Mouse (Mus musculus): ENCODE measurements around the gene Rab6b. TPM values are rescaled to one million over a fixed set of nuclear protein-coding genes. Genes with fewer than 3 reads are reported as not detected.

Rab6b gene
- polyA plus RNA-seq, 1 experiment from 2014 or later, result 2.5 TPM

GRCm38 (mm10) chr9:103118651-103119275, 7.2 kb downstream of the Rab6b start:
- Histone ChIP-seq H3K4me2 (no peak overlapping the region), H3K9ac (no peak overlapping the region), H3K27me3 (replicated peaks) (peaks cover 38% of the 10 kb centered on the region), H3K4me1 (no peaks in the 10 kb centered on the region), H3K27ac (replicated peaks) (no peak overlapping the region), H3K9me3 (no peaks in the 10 kb centered on the region), H3K4me3 (no peak overlapping the region), H3K36me3 (no peaks in the 10 kb centered on the region)
- 83% methylated on average over 5 of the region's 5 CpGs for WGBS
- ATAC-seq (ENCODE audit: extremely low read depth, insufficient number of reproducible peaks, low FRiP score, low TSS enrichment), result no peak

DNA sequence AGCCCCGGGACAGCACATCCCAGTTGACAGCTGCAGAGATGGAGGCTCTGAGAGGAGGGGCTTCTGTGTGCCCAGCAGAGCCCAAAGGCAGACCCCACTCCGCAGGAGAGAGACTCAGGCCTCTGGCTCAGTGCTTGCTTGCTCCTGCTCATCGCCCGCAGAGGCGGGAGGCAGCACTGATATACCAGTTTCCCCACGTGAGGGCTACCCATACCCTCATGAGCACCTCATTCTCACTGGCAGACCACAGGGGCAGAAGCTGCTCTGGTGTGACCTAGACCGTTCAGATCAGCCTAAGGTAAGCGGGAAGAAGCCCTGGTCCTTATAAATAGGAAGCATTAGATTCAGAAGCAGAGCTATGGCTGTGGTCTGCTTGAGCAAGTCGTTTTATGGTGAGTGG, 8.2 kb downstream of the Rab6b start:
- H3K27ac ChIP-seq (replicated peaks), result no peak overlapping the region
- H3K36me3 ChIP-seq, result no peaks in the 10 kb centered on the region
- no peak for ATAC-seq (ENCODE audit: extremely low read depth, insufficient number of reproducible peaks, low FRiP score, low TSS enrichment)
- no peaks in the 10 kb centered on the region for H3K4me1 ChIP-seq
- H3K9me3 ChIP-seq, result no peaks in the 10 kb centered on the region
- H3K4me2 ChIP-seq, result no peak overlapping the region
- H3K4me3 ChIP-seq, result no peak overlapping the region
- H3K27me3 ChIP-seq (replicated peaks), result peaks cover 27% of the 10 kb centered on the region
- no peak overlapping the region for H3K9ac ChIP-seq
- WGBS, result 81% methylated on average over 9 of the region's 9 CpGs

DNA sequence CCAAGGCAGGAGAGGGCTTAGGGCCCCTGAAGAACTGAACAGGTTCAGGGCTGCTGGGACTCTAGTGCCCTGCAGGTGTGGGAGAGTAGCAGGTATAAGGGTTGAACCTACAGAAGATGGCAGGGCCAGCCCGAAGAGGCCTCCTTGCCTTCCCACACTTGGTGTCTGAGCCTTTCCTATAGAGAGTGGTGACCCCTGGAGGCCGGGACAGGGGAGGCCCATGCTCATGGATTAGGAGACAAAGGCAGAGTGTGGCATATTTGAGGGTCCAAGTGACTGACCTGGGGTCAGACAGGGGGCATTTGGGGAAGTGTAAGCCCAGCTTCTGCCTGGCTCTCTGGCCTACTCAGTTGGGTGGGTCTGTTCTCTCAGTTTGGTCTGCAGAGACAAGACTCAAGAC, 8.6 kb downstream of the Rab6b start:
- no peak overlapping the region for H3K9ac ChIP-seq
- no peak for ATAC-seq (ENCODE audit: extremely low read depth, insufficient number of reproducible peaks, low FRiP score, low TSS enrichment)

GRCm38 (mm10) chr9:103121546-103121945, 10.0 kb downstream of the Rab6b start:
- Histone ChIP-seq H3K4me2 (no peak overlapping the region), H3K27ac (replicated peaks) (no peak overlapping the region), H3K36me3 (no peaks in the 10 kb centered on the region), H3K27me3 (replicated peaks) (peaks cover 13% of the 10 kb centered on the region; the same call in 1 of the 2 replicates), H3K9me3 (no peaks in the 10 kb centered on the region), H3K4me1 (no peaks in the 10 kb centered on the region), H3K9ac (no peak overlapping the region), H3K4me3 (no peak overlapping the region)
- 73% methylated on average over 7 of the region's 7 CpGs for WGBS
- no peak for ATAC-seq (ENCODE audit: extremely low read depth, insufficient number of reproducible peaks, low FRiP score, low TSS enrichment)

More for the DNA sequence above, 8.6 kb downstream of the Rab6b start:
- Histone ChIP-seq H3K9me3 (no peaks in the 10 kb centered on the region), H3K36me3 (no peaks in the 10 kb centered on the region), H3K4me3 (no peak overlapping the region), H3K27me3 (replicated peaks) (peaks cover 23% of the 10 kb centered on the region), H3K4me2 (no peak overlapping the region), H3K4me1 (no peaks in the 10 kb centered on the region), H3K27ac (replicated peaks) (no peak overlapping the region)
- 50% methylated on average over 2 of the region's 2 CpGs for WGBS

- no peaks in the 10 kb centered on the region for H3K27me3 ChIP-seq (replicated peaks)
- no peaks in the 10 kb centered on the region for H3K9me3 ChIP-seq
- H3K4me2 ChIP-seq, result no peak overlapping the region
- H3K4me1 ChIP-seq, result no peaks in the 10 kb centered on the region
- H3K9ac ChIP-seq, result no peak overlapping the region
- H3K36me3 ChIP-seq, result no peaks in the 10 kb centered on the region
- WGBS, result 87% methylated on average over 4 of the region's 4 CpGs
- no peak for ATAC-seq (ENCODE audit: extremely low read depth, insufficient number of reproducible peaks, low FRiP score, low TSS enrichment)
- no peak overlapping the region for H3K27ac ChIP-seq (replicated peaks)
- H3K4me3 ChIP-seq, result no peak overlapping the region
These were observed 13.2 kb downstream of the Rab6b start for GRCm38 (mm10) chr9:103124746-103125145.

DNA sequence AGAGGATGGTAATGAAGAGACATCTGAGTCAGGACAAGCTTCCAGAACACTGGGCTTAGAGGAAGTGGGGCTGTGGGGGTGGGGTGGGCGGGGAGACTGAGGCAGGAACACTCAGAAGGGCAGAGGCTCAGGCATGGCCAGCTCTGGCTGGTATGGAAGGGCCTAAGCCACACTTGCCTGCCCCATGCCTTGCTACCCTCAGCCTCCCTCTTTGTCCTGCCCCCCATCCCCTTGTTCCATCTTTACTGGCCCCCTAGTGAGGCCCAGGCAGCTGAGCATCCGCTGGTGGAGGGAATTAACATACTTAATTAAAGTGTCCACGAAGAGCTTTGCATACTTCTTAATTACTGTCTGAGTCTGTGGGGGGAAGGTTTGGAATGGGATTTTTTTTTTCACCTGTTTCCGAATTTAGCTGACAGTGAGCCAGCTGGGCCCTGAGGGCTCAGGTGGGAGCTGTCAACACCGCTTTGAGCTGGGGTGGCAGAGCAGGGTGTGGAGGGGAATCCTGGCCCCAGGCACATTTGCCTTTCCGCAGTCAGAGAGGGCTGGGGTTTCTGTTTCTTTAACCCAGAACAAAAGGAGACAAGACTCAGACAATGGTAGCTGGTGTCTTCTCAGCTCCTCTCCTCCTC, 22.0 kb downstream of the Rab6b start:
- WGBS, result 40% methylated on average over 6 of the region's 6 CpGs
- Histone ChIP-seq H3K4me2 (no peak overlapping the region), H3K27me3 (replicated peaks) (no peaks in the 10 kb centered on the region), H3K27ac (replicated peaks) (no peak overlapping the region), H3K4me1 (peaks cover 33% of the 10 kb centered on the region), H3K9me3 (no peaks in the 10 kb centered on the region), H3K36me3 (no peaks in the 10 kb centered on the region), H3K9ac (0 out of 2 replicates have a peak overlapping the region, but pooled peaks have one; percentile 37), H3K4me3 (no peak overlapping the region)
- ATAC-seq (ENCODE audit: extremely low read depth, insufficient number of reproducible peaks, low FRiP score, low TSS enrichment), result no peak

DNA sequence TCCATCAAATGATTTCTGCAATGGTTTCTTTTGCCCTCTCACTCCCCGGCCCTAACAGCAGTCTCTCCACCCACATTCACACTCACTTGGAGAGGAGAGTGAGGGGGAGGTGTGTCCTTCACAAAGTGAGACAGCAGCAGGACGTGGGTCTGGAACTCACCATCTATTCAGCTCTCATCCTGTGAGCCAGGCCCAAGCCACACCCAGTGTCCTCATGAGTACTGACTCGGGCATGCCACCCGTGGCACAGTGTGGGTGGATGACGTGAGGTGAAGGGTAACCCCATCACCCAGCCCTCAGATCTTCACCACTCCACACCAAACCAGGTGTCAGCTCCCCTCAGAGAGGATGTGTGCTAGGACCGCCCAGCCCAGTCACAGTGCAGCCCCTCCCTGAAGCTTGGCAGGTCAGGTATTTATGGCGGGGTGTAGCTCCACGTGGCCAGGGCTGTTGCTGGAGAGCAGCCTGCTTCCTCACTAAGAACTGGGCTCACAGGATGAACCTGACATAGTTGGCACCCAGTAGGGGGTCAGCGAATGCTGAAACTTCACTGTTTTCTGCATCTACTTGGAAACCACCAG, 23.0 kb downstream of the Rab6b start:
- WGBS, result 50% methylated on average over 9 of the region's 9 CpGs
- H3K36me3 ChIP-seq, result no peaks in the 10 kb centered on the region
- no peak overlapping the region for H3K27ac ChIP-seq (replicated peaks)
- H3K27me3 ChIP-seq (replicated peaks), result no peaks in the 10 kb centered on the region
- no peak overlapping the region for H3K4me2 ChIP-seq
- H3K9me3 ChIP-seq, result no peaks in the 10 kb centered on the region
- no peak for ATAC-seq (ENCODE audit: extremely low read depth, insufficient number of reproducible peaks, low FRiP score, low TSS enrichment)
- peaks cover 42% of the 10 kb centered on the region for H3K4me1 ChIP-seq
- 0 out of 2 replicates have a peak overlapping the region, but pooled peaks have one; percentile 37 for H3K9ac ChIP-seq
- H3K4me3 ChIP-seq, result no peak overlapping the region

DNA sequence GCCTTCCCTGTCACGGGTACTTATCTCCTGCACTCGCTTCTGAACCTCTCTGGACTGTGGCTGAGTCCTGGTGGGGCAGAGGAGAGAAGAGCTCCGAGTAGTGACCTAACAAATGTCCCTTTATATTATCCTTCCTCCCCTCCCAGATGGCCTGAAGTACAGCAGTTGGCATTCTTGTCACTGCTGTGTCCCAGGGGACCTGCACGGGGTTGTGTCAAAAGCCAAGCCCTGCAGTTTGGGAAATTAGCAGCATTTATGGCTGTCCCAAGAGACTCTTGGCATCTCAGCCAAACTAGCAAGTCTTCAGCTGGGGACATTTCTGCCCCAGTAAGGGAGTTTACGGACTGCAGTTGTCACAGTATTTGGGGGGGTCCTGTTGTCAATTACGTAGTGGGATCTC, 27.9 kb downstream of the Rab6b start:
- H3K9ac ChIP-seq, result no peak overlapping the region
- H3K4me3 ChIP-seq, result no peak overlapping the region
- ATAC-seq (ENCODE audit: extremely low read depth, insufficient number of reproducible peaks, low FRiP score, low TSS enrichment), result no peak
- no peaks in the 10 kb centered on the region for H3K27me3 ChIP-seq (replicated peaks)
- WGBS, result 65% methylated on average over 6 of the region's 6 CpGs
- H3K9me3 ChIP-seq, result no peaks in the 10 kb centered on the region
- peaks cover 48% of the 10 kb centered on the region for H3K4me1 ChIP-seq
- H3K36me3 ChIP-seq, result peaks cover 3% of the 10 kb centered on the region; the same call in 1 of the 2 replicates
- H3K4me2 ChIP-seq, result no peak overlapping the region
- no peak overlapping the region for H3K27ac ChIP-seq (replicated peaks)

DNA sequence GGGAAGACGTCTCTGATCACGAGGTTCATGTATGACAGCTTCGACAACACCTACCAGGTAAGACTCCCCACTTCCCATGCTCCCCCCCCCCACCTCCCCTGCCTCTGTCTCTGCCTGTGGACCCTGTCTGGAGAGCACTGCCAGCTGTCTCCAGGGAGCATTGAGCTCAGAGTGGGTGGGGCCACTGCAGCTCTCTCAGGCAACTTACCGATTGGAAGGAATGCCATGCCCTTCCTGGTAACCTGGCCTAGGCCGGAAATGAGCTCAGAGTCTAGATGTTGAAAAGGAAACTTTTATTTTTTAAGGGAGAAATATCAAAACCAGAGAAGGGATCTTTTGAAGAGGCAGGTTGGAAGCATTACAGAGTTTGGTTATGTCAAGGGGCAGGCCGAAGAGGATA, 28.8 kb downstream of the Rab6b start:
- H3K27ac ChIP-seq (replicated peaks), result peak overlapping the region; percentile 70; the same call in 1 of the 2 replicates
- H3K36me3 ChIP-seq, result peaks cover 3% of the 10 kb centered on the region; the same call in 1 of the 2 replicates
- no peaks in the 10 kb centered on the region for H3K27me3 ChIP-seq (replicated peaks)
- no peak overlapping the region for H3K4me3 ChIP-seq
- 74% methylated on average over 6 of the region's 6 CpGs for WGBS
- no peak overlapping the region for H3K4me2 ChIP-seq
- no peak overlapping the region for H3K9ac ChIP-seq
- no peaks in the 10 kb centered on the region for H3K9me3 ChIP-seq
- peaks cover 51% of the 10 kb centered on the region for H3K4me1 ChIP-seq
- ATAC-seq (ENCODE audit: extremely low read depth, insufficient number of reproducible peaks, low FRiP score, low TSS enrichment), result no peak

DNA sequence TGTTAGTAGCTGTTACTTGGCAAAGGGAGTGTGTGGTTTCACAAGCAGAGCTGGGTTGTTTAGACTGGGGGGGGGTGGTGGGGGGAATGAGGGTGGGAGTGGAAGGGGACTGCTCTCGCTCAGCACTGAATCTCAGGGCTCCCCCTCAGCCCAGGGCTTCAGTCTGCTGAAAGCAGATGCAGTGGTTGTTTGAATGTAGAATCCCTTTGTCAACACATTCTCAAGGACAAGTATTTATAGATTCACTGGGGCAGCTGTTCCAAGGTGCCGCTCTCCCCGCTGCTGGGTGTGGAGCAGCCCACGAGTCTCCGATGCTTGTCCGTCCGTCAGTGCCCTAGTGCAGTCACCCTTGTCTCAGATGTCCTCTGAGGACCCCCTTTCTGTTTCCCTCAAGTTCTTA, 29.7 kb downstream of the Rab6b start:
- WGBS, result 49% methylated on average over 7 of the region's 7 CpGs
- 0 out of 2 replicates have a peak, but pooled peaks cover 8% of the 10 kb centered on the region for H3K27me3 ChIP-seq (replicated peaks)
- no peak for ATAC-seq (ENCODE audit: extremely low read depth, insufficient number of reproducible peaks, low FRiP score, low TSS enrichment)
- no peak overlapping the region for H3K4me2 ChIP-seq
- peak overlapping the region; percentile 70 for H3K27ac ChIP-seq (replicated peaks)
- no peak overlapping the region for H3K4me3 ChIP-seq
- peaks cover 51% of the 10 kb centered on the region for H3K4me1 ChIP-seq
- H3K9ac ChIP-seq, result no peak overlapping the region
- H3K9me3 ChIP-seq, result no peaks in the 10 kb centered on the region
- peaks cover 3% of the 10 kb centered on the region; the same call in 1 of the 2 replicates for H3K36me3 ChIP-seq

GRCm38 (mm10) chr9:103143881-103144280, 32.3 kb downstream of the Rab6b start:
- WGBS, result 47% methylated on average over 4 of the region's 4 CpGs
- Histone ChIP-seq H3K36me3 (peaks cover 3% of the 10 kb centered on the region; the same call in 1 of the 2 replicates), H3K27me3 (replicated peaks) (0 out of 2 replicates have a peak, but pooled peaks cover 8% of the 10 kb centered on the region), H3K27ac (replicated peaks) (no peak overlapping the region), H3K4me2 (no peak overlapping the region), H3K9ac (no peak overlapping the region), H3K4me3 (no peak overlapping the region), H3K4me1 (peaks cover 36% of the 10 kb centered on the region), H3K9me3 (no peaks in the 10 kb centered on the region)
- no peak for ATAC-seq (ENCODE audit: extremely low read depth, insufficient number of reproducible peaks, low FRiP score, low TSS enrichment)

Data from heart, embryonic 13.5 days (tissue).